Mouse (Mus musculus): ENCODE data around the gene Onecut1. TPM values are rescaled to one million over a fixed set of nuclear protein-coding genes. Genes with fewer than 3 reads are reported as not detected.

The Onecut1 gene
- total and polyA plus RNA-seq, 3 experiments = not detected

DNA sequence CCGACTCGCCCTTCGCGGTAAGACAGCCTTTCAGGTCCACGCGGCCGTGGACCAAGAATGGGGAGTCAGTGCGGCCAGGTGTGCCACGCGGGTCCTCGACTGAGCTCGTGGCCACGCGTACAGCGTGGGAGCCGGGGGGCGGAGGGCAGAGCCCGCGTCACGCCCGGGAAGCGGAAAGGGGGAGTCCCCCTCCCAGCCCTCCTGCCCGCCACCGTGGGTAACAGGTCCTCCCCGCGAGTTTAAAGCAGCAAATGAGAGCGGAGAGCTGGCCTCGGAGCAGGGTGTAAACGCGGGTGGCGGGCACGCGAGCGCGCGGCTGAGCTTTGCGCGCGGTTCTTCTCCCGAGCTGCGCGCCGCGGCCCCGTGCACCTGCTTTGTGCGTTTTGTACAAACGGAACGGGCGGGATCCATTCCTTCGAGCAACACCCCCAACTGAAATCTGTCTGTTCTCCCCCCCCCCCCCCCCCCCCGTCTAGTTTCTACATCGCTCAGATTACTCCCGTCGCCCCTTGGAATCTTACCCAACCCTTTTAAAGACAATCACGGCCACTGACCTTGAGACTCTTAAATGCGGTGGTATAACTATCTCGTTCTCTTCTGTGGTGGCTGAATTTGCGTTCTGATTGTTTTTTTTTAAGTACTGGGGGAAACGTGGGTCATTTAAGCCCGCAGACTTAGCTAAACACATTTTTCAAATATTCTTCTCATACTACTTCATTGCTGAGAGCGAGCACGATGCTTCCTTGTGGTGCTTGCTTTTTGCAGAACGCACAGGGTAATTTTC, 12.3 kb upstream of the Onecut1 start:
- H3K4me1 ChIP-seq (ENCODE audit: control insufficient read depth in 1 of 2, insufficient read depth in 2 of 2) = no peaks in the 10 kb centered on the region
- H3K9me3 ChIP-seq (replicated peaks; ENCODE audit: low read length) = peaks cover 17% of the 10 kb centered on the region
- no peaks in the 10 kb centered on the region for H3K36me3 ChIP-seq (replicated peaks in 1 of 2; ENCODE audit: control insufficient read depth in 1 of 2, insufficient read depth in 1 of 2, low read length in 1 of 2)
- no peak overlapping the region for H3K4me2 ChIP-seq (ENCODE audit: insufficient read depth, low read depth, poor library complexity, severe bottlenecking)
- in situ Hi-C loops (cut with MboI; ENCODE audit: low pct_ligation_motif_present, low pct_unique_long_range_greater_than_20kb, low sequenced_read_pairs) = no loop called here
- H3K4me3 ChIP-seq (replicated peaks in 1 of 3; ENCODE audit: low read depth in 2 of 3, low read length in 2 of 3, poor library complexity in 1 of 3) = no peak overlapping the region
- H3K79me2 ChIP-seq (replicated peaks; ENCODE audit: control insufficient read depth, extremely low read depth, insufficient read depth, poor library complexity, severe bottlenecking) = no peaks in the 10 kb centered on the region
- dilution Hi-C loops (cut with MboI; ENCODE audit: extremely low pct_ligation_motif_present, extremely low pct_unique_long_range_greater_than_20kb, low sequenced_read_pairs) = no loop called here
- no peak for DNase-seq (ENCODE audit: extremely low read depth)
- no peak overlapping the region for H3K27ac ChIP-seq (ENCODE audit: insufficient read depth, low read depth)
- no peak overlapping the region for H3K9ac ChIP-seq (ENCODE audit: insufficient read depth, low read depth)
- H3K27me3 ChIP-seq (replicated peaks) = peaks cover 36% of the 10 kb centered on the region
- TF ChIP-seq EP300 (IDR thresholded peaks at IDR 0.05; ENCODE audit: low read length) = no peak

DNA sequence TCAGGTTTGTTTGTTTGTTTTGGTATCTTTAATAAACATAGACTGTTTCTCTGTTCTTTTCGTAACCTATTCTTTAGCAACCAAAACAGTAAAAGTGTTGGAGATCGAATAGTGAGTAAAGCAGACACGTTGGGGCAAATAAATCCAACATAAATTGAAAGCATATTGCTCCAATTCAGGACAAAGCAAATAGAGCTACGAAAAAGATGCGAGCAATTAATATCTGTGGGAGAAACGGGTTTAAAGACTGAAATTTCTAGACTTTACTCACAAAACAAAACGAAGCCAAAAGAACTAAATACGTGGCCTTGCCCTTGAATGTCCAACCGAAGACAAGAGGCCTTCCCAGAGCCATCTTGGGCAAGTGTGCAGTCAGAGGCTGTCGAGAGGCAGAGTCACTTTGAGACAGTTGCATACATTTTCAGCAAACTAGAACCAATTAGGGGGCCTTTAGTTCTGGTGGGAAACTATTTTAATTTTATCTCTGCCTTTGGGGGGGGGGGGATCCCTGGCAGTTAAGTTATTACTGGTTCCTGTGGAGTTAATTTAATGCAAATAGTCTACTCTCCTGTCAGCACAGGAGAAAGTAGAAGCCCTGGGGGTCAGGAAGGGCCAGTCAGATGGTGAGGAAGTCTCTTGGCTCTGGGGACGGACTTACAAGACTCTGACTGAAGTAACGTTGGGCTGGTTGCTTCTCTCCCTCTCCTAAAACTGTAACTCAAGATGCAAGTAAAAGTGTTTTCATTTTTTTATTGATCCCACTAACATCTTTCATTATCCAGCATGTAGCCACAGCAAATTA, 11.5 kb upstream of the Onecut1 start:
- dilution Hi-C loops (cut with MboI; ENCODE audit: extremely low pct_ligation_motif_present, extremely low pct_unique_long_range_greater_than_20kb, low sequenced_read_pairs) = no loop called here
- Histone ChIP-seq H3K27me3 (replicated peaks) (peaks cover 41% of the 10 kb centered on the region), H3K79me2 (replicated peaks; ENCODE audit: control insufficient read depth, extremely low read depth, insufficient read depth, poor library complexity, severe bottlenecking) (no peaks in the 10 kb centered on the region), H3K4me3 (replicated peaks in 1 of 3; ENCODE audit: low read depth in 2 of 3, low read length in 2 of 3, poor library complexity in 1 of 3) (no peak overlapping the region), H3K36me3 (replicated peaks in 1 of 2; ENCODE audit: control insufficient read depth in 1 of 2, insufficient read depth in 1 of 2, low read length in 1 of 2) (no peaks in the 10 kb centered on the region), H3K9ac (ENCODE audit: insufficient read depth, low read depth) (no peak overlapping the region), H3K9me3 (replicated peaks; ENCODE audit: low read length) (peaks cover 17% of the 10 kb centered on the region), H3K4me2 (ENCODE audit: insufficient read depth, low read depth, poor library complexity, severe bottlenecking) (no peak overlapping the region), H3K4me1 (ENCODE audit: control insufficient read depth in 1 of 2, insufficient read depth in 2 of 2) (no peaks in the 10 kb centered on the region), H3K27ac (ENCODE audit: insufficient read depth, low read depth) (no peak overlapping the region)
- no peak for TF ChIP-seq NELFE (IDR thresholded peaks at IDR 0.05; ENCODE audit: low read depth, low read length)
- no peak for DNase-seq (ENCODE audit: extremely low read depth)
- in situ Hi-C loops (cut with MboI; ENCODE audit: low pct_ligation_motif_present, low pct_unique_long_range_greater_than_20kb, low sequenced_read_pairs) = loop anchor here (25.0 kb wide), 1 partner anchor 313 kb away; no protein-coding TSS in a partner anchor

DNA sequence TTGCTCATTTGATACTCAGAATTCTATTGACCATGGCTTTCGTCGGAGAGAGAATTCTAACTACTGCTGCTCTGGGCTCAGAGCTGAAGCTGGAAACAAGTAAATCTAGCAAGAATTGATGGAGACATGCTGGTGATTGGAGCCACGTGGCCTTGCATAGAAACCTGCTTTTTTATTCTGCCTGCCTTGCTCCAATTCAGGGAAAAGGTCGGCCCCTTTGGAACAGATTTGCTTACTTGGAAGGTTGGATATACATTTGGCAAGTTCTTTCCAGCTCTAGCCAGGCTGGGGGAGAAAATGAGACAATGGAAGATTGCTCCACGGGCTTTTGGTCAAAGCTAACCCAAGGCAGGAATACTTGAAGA, 11.0 kb upstream of the Onecut1 start:
- Histone ChIP-seq H3K4me3 (replicated peaks in 1 of 3; ENCODE audit: low read depth in 2 of 3, low read length in 2 of 3, poor library complexity in 1 of 3) (no peak overlapping the region), H3K9ac (ENCODE audit: insufficient read depth, low read depth) (no peak overlapping the region), H3K79me2 (replicated peaks; ENCODE audit: control insufficient read depth, extremely low read depth, insufficient read depth, poor library complexity, severe bottlenecking) (no peaks in the 10 kb centered on the region), H3K9me3 (replicated peaks; ENCODE audit: low read length) (peaks cover 17% of the 10 kb centered on the region), H3K27me3 (replicated peaks) (peaks cover 46% of the 10 kb centered on the region), H3K27ac (ENCODE audit: insufficient read depth, low read depth) (no peak overlapping the region), H3K36me3 (replicated peaks in 1 of 2; ENCODE audit: control insufficient read depth in 1 of 2, insufficient read depth in 1 of 2, low read length in 1 of 2) (no peaks in the 10 kb centered on the region), H3K4me1 (ENCODE audit: control insufficient read depth in 1 of 2, insufficient read depth in 2 of 2) (no peaks in the 10 kb centered on the region), H3K4me2 (ENCODE audit: insufficient read depth, low read depth, poor library complexity, severe bottlenecking) (no peak overlapping the region)
- TF ChIP-seq JUND (conservative IDR thresholded peaks at IDR 0.05; ENCODE audit: low read depth, low read length) (no peak), NELFE (IDR thresholded peaks at IDR 0.05; ENCODE audit: low read depth, low read length) (no peak), RCOR1 (conservative IDR thresholded peaks at IDR 0.05; ENCODE audit: low read depth, low read length) (no peak), MAX (IDR thresholded peaks at IDR 0.05; ENCODE audit: low read length) (no peak), POLR2A (IDR thresholded peaks at IDR 0.05; ENCODE audit: low read depth, low read length) (no peak), MEF2A (IDR thresholded peaks at IDR 0.05; ENCODE audit: borderline replicate concordance, low read depth, low read length) (no peak), MAFK (IDR thresholded peaks at IDR 0.05; ENCODE audit: insufficient replicate concordance, low read length) (no peak), ZC3H11A (IDR thresholded peaks at IDR 0.05; ENCODE audit: low read depth, low read length) (no peak), GABPA (IDR thresholded peaks at IDR 0.05; ENCODE audit: insufficient replicate concordance, low read depth, low read length) (no peak), NRF1 (IDR thresholded peaks at IDR 0.05; ENCODE audit: low read depth, low read length) (no peak), TBP (conservative IDR thresholded peaks at IDR 0.05; ENCODE audit: low read depth, low read length) (no peak), EP300 (IDR thresholded peaks at IDR 0.05; ENCODE audit: low read length) (no peak)
- dilution Hi-C loops (cut with MboI; ENCODE audit: extremely low pct_ligation_motif_present, extremely low pct_unique_long_range_greater_than_20kb, low sequenced_read_pairs) (no loop called here), in situ Hi-C loops (cut with MboI; ENCODE audit: low pct_ligation_motif_present, low pct_unique_long_range_greater_than_20kb, low sequenced_read_pairs) (loop anchor here (25.0 kb wide), 1 partner anchor 313 kb away; no protein-coding TSS in a partner anchor)
- no peak for DNase-seq (ENCODE audit: extremely low read depth)
